Mouse (Mus musculus): ENCODE results near the gene Osgepl1. TPM values are rescaled to one million over a fixed set of nuclear protein-coding genes. Genes with fewer than 3 reads are reported as not detected.

Osgepl1 gene
- polyA plus RNA-seq (2015; fragmentation: Illumina TruSeq; extraction: RNeasy Lipid Tissue Mini Kit (QIAGEN cat#74804); ENCODE audit: insufficient read depth, low replicate concordance): 24.2 TPM

GRCm38 (mm10) chr1:53312989-53313967 is at the start of gene Osgepl1:
Gene Osgepl1 (plus strand): TSS chr1:53313624.

DNA sequence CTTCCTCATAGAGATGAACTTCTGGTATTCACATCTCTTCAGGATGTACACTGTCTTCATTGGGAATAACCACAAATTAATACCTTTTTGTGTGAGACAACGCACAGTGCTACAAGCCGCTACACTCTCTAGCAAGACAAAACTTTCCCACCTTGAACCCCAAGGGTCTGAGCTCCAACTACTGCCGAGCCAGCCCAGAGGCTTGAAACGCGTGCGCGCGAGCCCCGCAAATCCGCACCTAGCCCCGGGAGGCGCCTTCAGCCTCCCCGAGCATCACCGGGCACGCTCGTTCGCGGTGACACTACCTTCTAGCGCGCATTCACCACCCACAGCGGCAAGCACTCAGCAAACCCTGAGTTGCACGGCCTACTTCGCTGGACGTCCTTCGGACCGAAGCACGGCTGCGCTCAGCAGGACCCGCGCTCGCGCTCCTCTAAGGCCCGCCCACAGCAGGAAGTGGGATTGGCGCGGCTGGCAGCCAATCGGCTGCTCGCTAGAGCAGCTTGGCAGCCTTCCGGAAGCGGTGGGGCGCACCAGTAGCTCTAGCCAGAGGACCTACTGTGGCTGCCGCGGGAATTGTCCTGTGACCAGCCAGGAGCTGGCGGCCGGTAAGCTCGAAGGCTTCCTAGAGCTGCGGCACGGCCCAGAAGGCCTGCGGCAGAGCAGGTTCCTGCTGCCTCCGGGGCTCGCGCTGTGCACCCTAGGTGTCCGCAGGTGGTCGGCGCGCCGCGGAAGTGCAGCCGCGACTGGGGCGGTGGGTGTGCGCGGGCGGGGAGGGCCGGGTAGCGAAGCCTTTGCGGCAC is 16.6 kb upstream of the Osgepl1 start, which contains the start of the genes Pms1, Ormdl1 and Gm28778:
Gene Pms1, minus strand, starts transcription at position 438 of the 803 bp plus-strand sequence.
Gene Ormdl1, plus strand, starts transcription at position 515 of the 803 bp plus-strand sequence.
Gene Gm28778, plus strand, starts transcription at position 531 of the 803 bp plus-strand sequence.

GRCm38 (mm10) chr1:53352327-53353261 is 39.2 kb downstream of the Osgepl1 start, which contains the start of the genes Asdurf, Gm28551 and Asnsd1:
Gene Asdurf (minus strand): TSS chr1:53352619.
Gene Gm28551 (minus strand): TSS chr1:53352667.
Gene Asnsd1 (minus strand): TSS chr1:53352752.

Other genes with a start within 250 kb of the Osgepl1 start
- gene 1700019A02Rik, start 126.0 kb upstream of the Osgepl1 start, polyA plus RNA-seq (2015; fragmentation: Illumina TruSeq; extraction: RNeasy Lipid Tissue Mini Kit (QIAGEN cat#74804); ENCODE audit: insufficient read depth, low replicate concordance): not detected
- gene Pms1, start 16.6 kb upstream of the Osgepl1 start, polyA plus RNA-seq (2015; fragmentation: Illumina TruSeq; extraction: RNeasy Lipid Tissue Mini Kit (QIAGEN cat#74804); ENCODE audit: insufficient read depth, low replicate concordance): 11.6 TPM
- 51.6 TPM for gene Ormdl1, start 16.5 kb upstream of the Osgepl1 start, polyA plus RNA-seq (2015; fragmentation: Illumina TruSeq; extraction: RNeasy Lipid Tissue Mini Kit (QIAGEN cat#74804); ENCODE audit: insufficient read depth, low replicate concordance)
- not detected for gene Gm28778, start 16.5 kb upstream of the Osgepl1 start, polyA plus RNA-seq (2015; fragmentation: Illumina TruSeq; extraction: RNeasy Lipid Tissue Mini Kit (QIAGEN cat#74804); ENCODE audit: insufficient read depth, low replicate concordance)
- gene Asdurf, start 39.0 kb downstream of the Osgepl1 start, polyA plus RNA-seq (2015; fragmentation: Illumina TruSeq; extraction: RNeasy Lipid Tissue Mini Kit (QIAGEN cat#74804); ENCODE audit: insufficient read depth, low replicate concordance): 10.3 TPM
- 0.28 TPM for gene Gm28551, start 39.0 kb downstream of the Osgepl1 start, polyA plus RNA-seq (2015; fragmentation: Illumina TruSeq; extraction: RNeasy Lipid Tissue Mini Kit (QIAGEN cat#74804); ENCODE audit: insufficient read depth, low replicate concordance)
- 115 TPM for gene Asnsd1, start 39.1 kb downstream of the Osgepl1 start, polyA plus RNA-seq (2015; fragmentation: Illumina TruSeq; extraction: RNeasy Lipid Tissue Mini Kit (QIAGEN cat#74804); ENCODE audit: insufficient read depth, low replicate concordance)